Mouse (Mus musculus) intestine, embryonic 16.5 days (tissue): ENCODE measurements around the gene Vps13d. TPM values are rescaled to one million over a fixed set of nuclear protein-coding genes. Genes with fewer than 3 reads are reported as not detected.

Experiments
- ATAC-seq: fragments of 200-750 bp; cut with Nextera tagmentation; 2 replicates; pipeline ENCODE4 v1.8.0; 2017; ENCODE audit warnings: moderate TSS enrichment, moderate library complexity
- H3K27ac ChIP-seq: fragments of 300-500 bp; sonication (generic); 2 replicates; pipeline ENCODE4 v1.5.1; 2014; ENCODE audit warnings: mild to moderate bottlenecking, low read length
- H3K27me3 ChIP-seq: fragments of 300-500 bp; sonication (generic); replicated peaks from 2 replicates; pipeline ENCODE4 v1.6.1; 2014; ENCODE audit warnings: low read length, control low read depth, mixed read lengths; ENCODE audit not compliant: control insufficient read depth, insufficient read depth
- H3K36me3 ChIP-seq: fragments of 300-500 bp; sonication (generic); 2 replicates; pipeline ENCODE4 v1.6.1; 2014; ENCODE audit warnings: low read length, control low read depth; ENCODE audit not compliant: control insufficient read depth, insufficient read depth
- H3K4me1 ChIP-seq: fragments of 300-500 bp; sonication (generic); 2 replicates; pipeline ENCODE4 v1.6.1; 2014; ENCODE audit warnings: low read length, control low read depth, mixed read lengths; ENCODE audit not compliant: control insufficient read depth, insufficient read depth
- H3K4me2 ChIP-seq: fragments of 300-500 bp; sonication (generic); 2 replicates; pipeline ENCODE4 v1.6.1; 2014; ENCODE audit warnings: low read depth, low read length, control low read depth
- H3K4me3 ChIP-seq: fragments of 300-500 bp; sonication (generic); 2 replicates; pipeline ENCODE4 v1.5.1; 2014; ENCODE audit warnings: mild to moderate bottlenecking, low read length
- H3K9ac ChIP-seq: fragments of 300-500 bp; sonication (generic); 2 replicates; pipeline ENCODE4 v1.6.1; 2014; ENCODE audit warnings: low read depth, low read length
- H3K9me3 ChIP-seq: fragments of 300-500 bp; sonication (generic); 2 replicates; pipeline ENCODE4 v1.6.1; 2016; ENCODE audit warnings: low read length, control low read depth; ENCODE audit not compliant: control insufficient read depth
- WGBS: fragments of 180-500 bp; shearing (Covaris S2); extraction: QIAGEN DNeasy Blood & Tissue Kit; methylation state at CpG from one replicate; pipeline ENCODE4 v1.1.7; 2014; 5-methylcytosine and 5-hydroxymethylcytosine counted together
- polyA plus RNA-seq: library from polyadenylated mRNA; unstranded; fragments of >200 nt; fragmentation: Nextera tagmentation; extraction: Ambion mirVana; gene quantifications from 2 replicates; pipeline ENCODE4 v1.2.1, GENCODE M21; 2015

Gene Vps13d
- polyA plus RNA-seq, 1 experiment from 2014 or later: 11.4 TPM

GRCm38 (mm10) chr4:145215396-145215795 is 20.6 kb upstream of the Vps13d start:
- H3K9ac ChIP-seq: no peak overlapping the region
- ATAC-seq: no peak
- H3K9me3 ChIP-seq: no peaks in the 10 kb centered on the region
- peaks cover 4% of the 10 kb centered on the region; the same call in 1 of the 2 replicates for H3K4me1 ChIP-seq
- H3K27me3 ChIP-seq: no peaks in the 10 kb centered on the region
- no peak overlapping the region for H3K4me2 ChIP-seq
- 72% methylated on average over 2 of the region's 2 CpGs for WGBS
- no peak overlapping the region for H3K27ac ChIP-seq
- H3K4me3 ChIP-seq: no peak overlapping the region
- H3K36me3 ChIP-seq: no peaks in the 10 kb centered on the region

- H3K9ac ChIP-seq: no peak overlapping the region
- H3K27me3 ChIP-seq: no peaks in the 10 kb centered on the region
- WGBS: 48% methylated on average over 6 of the region's 6 CpGs
- no peak overlapping the region for H3K27ac ChIP-seq
- peaks cover 4% of the 10 kb centered on the region; the same call in 1 of the 2 replicates for H3K4me1 ChIP-seq
- no peaks in the 10 kb centered on the region for H3K9me3 ChIP-seq
- H3K36me3 ChIP-seq: no peaks in the 10 kb centered on the region
- H3K4me3 ChIP-seq: no peak overlapping the region
- no peak overlapping the region for H3K4me2 ChIP-seq
- peak; percentile 54 for ATAC-seq
Observed at GRCm38 (mm10) chr4:145214786-145215174, 20.0 kb upstream of the Vps13d start.

GRCm38 (mm10) chr4:145213999-145214785 is 19.4 kb upstream of the Vps13d start:
- 32% methylated on average over 8 of the region's 8 CpGs for WGBS
- Histone ChIP-seq H3K36me3 (no peaks in the 10 kb centered on the region), H3K9me3 (no peaks in the 10 kb centered on the region), H3K27me3 (no peaks in the 10 kb centered on the region), H3K27ac (no peak overlapping the region), H3K4me3 (no peak overlapping the region), H3K4me2 (no peak overlapping the region), H3K9ac (no peak overlapping the region), H3K4me1 (peaks cover 4% of the 10 kb centered on the region; the same call in 1 of the 2 replicates)
- ATAC-seq: peak; percentile 87

GRCm38 (mm10) chr4:145211076-145211475 is 16.3 kb upstream of the Vps13d start:
- Histone ChIP-seq H3K27ac (no peak overlapping the region), H3K36me3 (no peaks in the 10 kb centered on the region), H3K27me3 (no peaks in the 10 kb centered on the region), H3K9ac (no peak overlapping the region), H3K4me3 (no peak overlapping the region), H3K4me2 (no peak overlapping the region), H3K4me1 (peaks cover 4% of the 10 kb centered on the region; the same call in 1 of the 2 replicates), H3K9me3 (no peaks in the 10 kb centered on the region)
- 56% methylated on average over 2 of the region's 2 CpGs for WGBS
- no peak for ATAC-seq

GRCm38 (mm10) chr4:145210564-145210963 is 15.8 kb upstream of the Vps13d start:
- Histone ChIP-seq H3K4me3 (no peak overlapping the region), H3K27me3 (no peaks in the 10 kb centered on the region), H3K4me1 (peaks cover 4% of the 10 kb centered on the region; the same call in 1 of the 2 replicates), H3K27ac (no peak overlapping the region), H3K9ac (no peak overlapping the region), H3K36me3 (no peaks in the 10 kb centered on the region), H3K9me3 (no peaks in the 10 kb centered on the region), H3K4me2 (no peak overlapping the region)
- 86% methylated on average over 5 of the region's 5 CpGs for WGBS
- no peak for ATAC-seq

- no peak overlapping the region for H3K4me2 ChIP-seq
- peaks cover 4% of the 10 kb centered on the region; the same call in 1 of the 2 replicates for H3K4me1 ChIP-seq
- H3K9me3 ChIP-seq: no peaks in the 10 kb centered on the region
- H3K9ac ChIP-seq: no peak overlapping the region
- H3K27ac ChIP-seq: no peak overlapping the region
- ATAC-seq: no peak
- H3K4me3 ChIP-seq: no peak overlapping the region
- 43% methylated on average over 5 of the region's 5 CpGs for WGBS
- H3K27me3 ChIP-seq: no peaks in the 10 kb centered on the region
- H3K36me3 ChIP-seq: no peaks in the 10 kb centered on the region
Observed at GRCm38 (mm10) chr4:145209690-145210088, 14.9 kb upstream of the Vps13d start.

GRCm38 (mm10) chr4:145209076-145209689 is 14.4 kb upstream of the Vps13d start:
- H3K36me3 ChIP-seq: no peaks in the 10 kb centered on the region
- peak; percentile 51; the same call in 1 of the 2 replicates for ATAC-seq
- WGBS: 68% methylated on average over 6 of the region's 6 CpGs

GRCm38 (mm10) chr4:145207718-145208371 is 13.0 kb upstream of the Vps13d start:
- Histone ChIP-seq H3K9ac (no peak overlapping the region), H3K27me3 (no peaks in the 10 kb centered on the region), H3K4me3 (no peak overlapping the region), H3K27ac (no peak overlapping the region), H3K9me3 (no peaks in the 10 kb centered on the region), H3K4me2 (no peak overlapping the region), H3K36me3 (no peaks in the 10 kb centered on the region), H3K4me1 (no peaks in the 10 kb centered on the region)
- no peak for ATAC-seq
- WGBS: 81% methylated on average over 3 of the region's 3 CpGs

More at GRCm38 (mm10) chr4:145209076-145209689, 14.4 kb upstream of the Vps13d start:
- H3K4me1 ChIP-seq: 0 out of 2 replicates have a peak, but pooled peaks cover under 1% of the 10 kb centered on the region
- no peak overlapping the region for H3K9ac ChIP-seq
- H3K27me3 ChIP-seq: no peaks in the 10 kb centered on the region
- no peak overlapping the region for H3K27ac ChIP-seq
- no peak overlapping the region for H3K4me3 ChIP-seq
- H3K4me2 ChIP-seq: no peak overlapping the region
- H3K9me3 ChIP-seq: no peaks in the 10 kb centered on the region

- Histone ChIP-seq H3K4me1 (peaks cover 11% of the 10 kb centered on the region), H3K27me3 (no peaks in the 10 kb centered on the region), H3K4me3 (no peak overlapping the region), H3K36me3 (no peaks in the 10 kb centered on the region), H3K9ac (no peak overlapping the region), H3K27ac (no peak overlapping the region), H3K4me2 (no peak overlapping the region), H3K9me3 (no peaks in the 10 kb centered on the region)
- no peak for ATAC-seq
- WGBS: 82% methylated on average over 8 of the region's 8 CpGs
Observed at GRCm38 (mm10) chr4:145204779-145205178, 10.0 kb upstream of the Vps13d start.
